8 mouse cellular contexts compared by ENCODE assay signal in genomic region chr2:127832103-127832832, GRCm38 (mm10). TPM values are rescaled to one million over a fixed set of nuclear protein-coding genes. Genes with fewer than 3 reads are reported as not detected.
A peak's percentile ranks its signal among the peaks of the same experiment; 100 is the strongest.
DNase-seq lines count a peak whose midpoint lies in the region; ATAC-seq and TF ChIP-seq lines count a peak whose summit lies in the region.

No protein-coding gene starts in this region.

- H3K27me3 ChIP-seq in lung, embryonic 15.5 days, result peaks cover 5% of the 10 kb centered on the region
- H3K27me3 ChIP-seq in forebrain, embryonic 15.5 days, result no peaks in the 10 kb centered on the region
- no peaks in the 10 kb centered on the region for H3K27me3 ChIP-seq in liver, embryonic 14.5 days (ENCODE audit: control insufficient read depth, insufficient read depth, low read length)
- H3K27me3 ChIP-seq in small intestine, adult 2 months (ENCODE audit: control insufficient read depth, insufficient read depth, low read length), result no peaks in the 10 kb centered on the region

- no peaks in the 10 kb centered on the region for H3K9me3 ChIP-seq in lung, embryonic 15.5 days
- H3K9me3 ChIP-seq in forebrain, embryonic 15.5 days, result no peaks in the 10 kb centered on the region
- H3K9me3 ChIP-seq in liver, embryonic 14.5 days (ENCODE audit: control insufficient read depth, low read length), result no peaks in the 10 kb centered on the region

- 0 out of 2 replicates have a peak overlapping the region, but pooled peaks have one; percentile 17 for H3K27ac ChIP-seq in lung, embryonic 15.5 days
- H3K27ac ChIP-seq in forebrain, embryonic 15.5 days (replicated peaks), result peak overlapping the region; percentile 41
- no peak overlapping the region for H3K27ac ChIP-seq in liver, embryonic 14.5 days
- no peak overlapping the region for H3K27ac ChIP-seq in small intestine, adult 2 months (ENCODE audit: insufficient read depth, low read depth, low read length)

- peak; percentile 62; the same call in 1 of the 2 replicates for ATAC-seq in lung, embryonic 15.5 days (ENCODE audit: borderline replicate concordance, extremely low read depth, low FRiP score, low TSS enrichment)
- ATAC-seq in forebrain, embryonic 15.5 days (replicated peaks), result no peak; the same call in 1 of the 2 replicates
- ATAC-seq in liver, embryonic 14.5 days (ENCODE audit: insufficient read depth), result peak; percentile 9; the same call in 1 of the 2 replicates

- DNase-seq in lung, postnatal 10 days, result no peak
- DNase-seq in liver, embryonic 14.5 days (ENCODE audit: low read depth in 3 of 3, low spot score in 3 of 3), result no peak
- no peak for DNase-seq in left cerebral cortex, postnatal 10 days (ENCODE audit: extremely low spot score in 1 of 2, low spot score in 2 of 2)
- no peak for DNase-seq in thymus, postnatal 0 days (ENCODE audit: low spot score)
- DNase-seq in thymus, postnatal 25 days, result no peak

- WGBS in lung, embryonic 15.5 days, result 29% methylated on average over 11 of the region's 11 CpGs
- 40% methylated on average over 11 of the region's 11 CpGs for WGBS in forebrain, embryonic 15.5 days
- WGBS in liver, embryonic 14.5 days (ENCODE audit: insufficient replicate concordance), result 25% methylated on average over 11 of the region's 11 CpGs
- WGBS in small intestine, adult 2 months, result 20% methylated on average over 11 of the region's 11 CpGs

- H3K4me3 ChIP-seq in lung, embryonic 15.5 days, result peak overlapping the region; percentile 65
- peak overlapping the region; percentile 74 for H3K4me3 ChIP-seq in forebrain, embryonic 15.5 days
- peak overlapping the region; percentile 47 to 95 for H3K4me3 ChIP-seq in liver, embryonic 14.5 days (ENCODE audit: insufficient read depth in 1 of 2, low read depth in 2 of 2, low read length in 2 of 2)
- H3K4me3 ChIP-seq in small intestine, adult 2 months (ENCODE audit: low read depth, low read length), result peak overlapping the region; percentile 67; the same call in 1 of the 2 replicates

- TF ChIP-seq CTCF in liver, embryonic 14.5 days (IDR thresholded peaks at IDR 0.05; ENCODE audit: low read depth), result no peak
- no peak for TF ChIP-seq CTCF in small intestine, adult 2 months (IDR thresholded peaks at IDR 0.05; ENCODE audit: extremely low read depth, insufficient read length, insufficient replicate concordance, low read depth, low read length)

- TF ChIP-seq POLR2A in small intestine, adult 2 months (IDR thresholded peaks at IDR 0.05; ENCODE audit: low read depth, low read length), result no peak

- H3K4me2 ChIP-seq in lung, embryonic 15.5 days, result peak overlapping the region; percentile 76
- peak overlapping the region; percentile 84 for H3K4me2 ChIP-seq in forebrain, embryonic 15.5 days (replicated peaks)
- peak overlapping the region; percentile 84 for H3K4me2 ChIP-seq in liver, embryonic 14.5 days (ENCODE audit: low read depth)

- peak overlapping the region; percentile 21; the same call in 1 of the 2 replicates for H3K9ac ChIP-seq in lung, embryonic 15.5 days
- peak overlapping the region; percentile 45 for H3K9ac ChIP-seq in forebrain, embryonic 15.5 days (replicated peaks)
- H3K9ac ChIP-seq in liver, embryonic 14.5 days (replicated peaks), result peak overlapping the region; percentile 45

- peaks cover 3% of the 10 kb centered on the region for H3K36me3 ChIP-seq in lung, embryonic 15.5 days
- 0 out of 2 replicates have a peak, but pooled peaks cover under 1% of the 10 kb centered on the region for H3K36me3 ChIP-seq in forebrain, embryonic 15.5 days
- no peaks in the 10 kb centered on the region; the same call in 1 of the 2 replicates for H3K36me3 ChIP-seq in liver, embryonic 14.5 days (replicated peaks; ENCODE audit: control insufficient read depth, insufficient read depth, low read depth)
- no peaks in the 10 kb centered on the region; the same call in 1 of the 2 replicates for H3K36me3 ChIP-seq in small intestine, adult 2 months (ENCODE audit: control insufficient read depth, insufficient read depth, low read length)

- TF ChIP-seq EP300 in liver, embryonic 14.5 days (IDR thresholded peaks at IDR 0.05; ENCODE audit: low read depth), result no peak

- H3K4me1 ChIP-seq in lung, embryonic 15.5 days, result peaks cover 14% of the 10 kb centered on the region
- H3K4me1 ChIP-seq in forebrain, embryonic 15.5 days, result peaks cover 20% of the 10 kb centered on the region
- peaks cover 6 to 8% of the 10 kb centered on the region in 2 experiments for H3K4me1 ChIP-seq in liver, embryonic 14.5 days (replicated peaks; ENCODE audit: control insufficient read depth in 2 of 2, insufficient read depth in 2 of 2, low read length in 1 of 2)
- H3K4me1 ChIP-seq in small intestine, adult 2 months (ENCODE audit: control insufficient read depth, insufficient read depth, insufficient read length, low read length), result no peaks in the 10 kb centered on the region

- intact Hi-C loops in left cerebral cortex, postnatal 10 days (cut with DNase I), result no loop called here

RNA-seq across cellular contexts. Expression of gene Bub1, which starts 0.6 kb away (rescaled TPM):
- 67.3 and 68.0 TPM in 2 replicates for polyA plus RNA-seq in lung, embryonic 15.5 days (2015; fragmentation: Nextera tagmentation; extraction: Ambion mirVana)
- polyA plus RNA-seq in forebrain, embryonic 15.5 days (2015; fragmentation: Nextera tagmentation; extraction: Ambion mirVana), result 23.6 and 27.3 TPM in 2 replicates
- polyA plus RNA-seq in liver, embryonic 14.5 days (2012; rRNA removed), result 10.8 and 17.0 TPM in 2 replicates
- 11.5 and 14.5 TPM in 2 replicates for polyA plus RNA-seq in liver, embryonic 14.5 days (2014; fragmentation: Nextera tagmentation; extraction: Ambion mirVana)
- 0.18 and 0.38 TPM in 2 replicates for polyA plus RNA-seq in small intestine, adult 2 months (2012; rRNA removed)
- 1 to 10 TPM; 1.2 to 2.3 TPM for total RNA-seq in left cerebral cortex, postnatal 10 days (2021)
- 33.4 and 34.1 TPM in 2 replicates for polyA plus RNA-seq in thymus, postnatal 0 days (2015; fragmentation: Nextera tagmentation; extraction: Ambion mirVana)

RNA-seq across cellular contexts. Expression of gene Acoxl, which starts 6.4 kb away (rescaled TPM):
- 0.09 and 0.17 TPM in 2 replicates for polyA plus RNA-seq in lung, embryonic 15.5 days (2015; fragmentation: Nextera tagmentation; extraction: Ambion mirVana)
- 0.14 TPM in 1 of 2 replicates, not detected in the other for polyA plus RNA-seq in forebrain, embryonic 15.5 days (2015; fragmentation: Nextera tagmentation; extraction: Ambion mirVana)
- not detected in 2 replicates for polyA plus RNA-seq in liver, embryonic 14.5 days (2012; rRNA removed)
- not detected in 2 replicates for polyA plus RNA-seq in liver, embryonic 14.5 days (2014; fragmentation: Nextera tagmentation; extraction: Ambion mirVana)
- polyA plus RNA-seq in small intestine, adult 2 months (2012; rRNA removed), result 0.11 and 0.23 TPM in 2 replicates
- not detected for total RNA-seq in left cerebral cortex, postnatal 10 days (2021)
- polyA plus RNA-seq in thymus, postnatal 0 days (2015; fragmentation: Nextera tagmentation; extraction: Ambion mirVana), result 3.3 and 3.6 TPM in 2 replicates

RNA-seq across cellular contexts. Expression of gene Mtln, which starts 40.0 kb away (rescaled TPM):
- polyA plus RNA-seq in lung, embryonic 15.5 days (2015; fragmentation: Nextera tagmentation; extraction: Ambion mirVana), result 31.9 and 32.0 TPM in 2 replicates
- polyA plus RNA-seq in forebrain, embryonic 15.5 days (2015; fragmentation: Nextera tagmentation; extraction: Ambion mirVana), result 31.8 and 36.1 TPM in 2 replicates
- 9.8 and 24.3 TPM in 2 replicates for polyA plus RNA-seq in liver, embryonic 14.5 days (2012; rRNA removed)
- polyA plus RNA-seq in liver, embryonic 14.5 days (2014; fragmentation: Nextera tagmentation; extraction: Ambion mirVana), result 25.4 and 28.1 TPM in 2 replicates
- 55.9 and 60.7 TPM in 2 replicates for polyA plus RNA-seq in small intestine, adult 2 months (2012; rRNA removed)
- total RNA-seq in left cerebral cortex, postnatal 10 days (2021), result 10 to 100 TPM; 39.5 to 43.4 TPM
- polyA plus RNA-seq in thymus, postnatal 0 days (2015; fragmentation: Nextera tagmentation; extraction: Ambion mirVana), result 54.4 and 57.5 TPM in 2 replicates

RNA-seq across cellular contexts. Expression of gene Nphp1, which starts 43.6 kb away (rescaled TPM):
- polyA plus RNA-seq in lung, embryonic 15.5 days (2015; fragmentation: Nextera tagmentation; extraction: Ambion mirVana), result 36.9 and 39.7 TPM in 2 replicates
- 19.3 and 19.6 TPM in 2 replicates for polyA plus RNA-seq in forebrain, embryonic 15.5 days (2015; fragmentation: Nextera tagmentation; extraction: Ambion mirVana)
- polyA plus RNA-seq in liver, embryonic 14.5 days (2012; rRNA removed), result 2.9 and 4.9 TPM in 2 replicates
- polyA plus RNA-seq in liver, embryonic 14.5 days (2014; fragmentation: Nextera tagmentation; extraction: Ambion mirVana), result 5.5 and 6.8 TPM in 2 replicates
- polyA plus RNA-seq in small intestine, adult 2 months (2012; rRNA removed), result 1.1 and 1.3 TPM in 2 replicates
- 10 to 100 TPM; 15.6 to 16.6 TPM for total RNA-seq in left cerebral cortex, postnatal 10 days (2021)
- polyA plus RNA-seq in thymus, postnatal 0 days (2015; fragmentation: Nextera tagmentation; extraction: Ambion mirVana), result 17.3 and 17.4 TPM in 2 replicates

Comparison
In these comparisons a context has a peak if more than half of its experiments do, and no peak if none do; other contexts are left out.
1. H3K27ac ChIP-seq: peak in lung, embryonic 15.5 days (single experiment) and forebrain, embryonic 15.5 days (single experiment); none in liver, embryonic 14.5 days (single experiment) and small intestine, adult 2 months (single experiment).
2. Peak in every context shown above with its lines, with median percentiles within 50 percentile points of each other: H3K4me2 ChIP-seq, H3K4me3 ChIP-seq and H3K9ac ChIP-seq.